Mouse (Mus musculus) kidney, embryonic 16.5 days (tissue): ENCODE data around the gene Gm8138. TPM values are rescaled to one million over a fixed set of nuclear protein-coding genes. Genes with fewer than 3 reads are reported as not detected.
"Not testable (repeated sequence)": the region's sequence is repeated elsewhere in the genome, so short reads cannot be mapped to it uniquely, and the experiment has no call there.

Experiments
- ATAC-seq: fragments of 200-750 bp; cut with Nextera tagmentation; 2 replicates; pipeline ENCODE4 v1.8.0; 2017; ENCODE audit warnings: moderate TSS enrichment; ENCODE audit not compliant: low FRiP score, low TSS enrichment
- H3K27ac ChIP-seq: fragments of 300-500 bp; sonication (generic); 2 replicates; pipeline ENCODE4 v1.5.1; 2014; ENCODE audit warnings: low read length
- H3K27me3 ChIP-seq: fragments of 300-500 bp; sonication (generic); 2 replicates; pipeline ENCODE4 v1.6.1; 2014; ENCODE audit warnings: low read length, control low read depth, mixed read lengths; ENCODE audit not compliant: insufficient read depth
- H3K36me3 ChIP-seq: fragments of 300-500 bp; sonication (generic); 2 replicates; pipeline ENCODE4 v1.6.1; 2014; ENCODE audit warnings: low read length, control low read depth, mixed read lengths; ENCODE audit not compliant: insufficient read depth
- H3K4me1 ChIP-seq: fragments of 300-500 bp; sonication (generic); 2 replicates; pipeline ENCODE4 v1.6.1; 2014; ENCODE audit warnings: low read length, control low read depth, mixed read lengths; ENCODE audit not compliant: insufficient read depth
- H3K4me2 ChIP-seq: fragments of 300-500 bp; sonication (generic); replicated peaks from 2 replicates; pipeline ENCODE4 v1.6.1; 2014; ENCODE audit warnings: low read depth, low read length
- H3K4me3 ChIP-seq: fragments of 300-500 bp; sonication (generic); 2 replicates; pipeline ENCODE4 v1.5.1; 2014; ENCODE audit warnings: mild to moderate bottlenecking, low read length
- H3K9ac ChIP-seq: fragments of 300-500 bp; sonication (generic); replicated peaks from 2 replicates; pipeline ENCODE4 v1.6.1; 2014; ENCODE audit warnings: low read length
- H3K9me3 ChIP-seq: fragments of 300-500 bp; sonication (generic); 2 replicates; pipeline ENCODE4 v1.6.1; 2016; ENCODE audit warnings: low read length, control low read depth
- WGBS: fragments of 180-500 bp; shearing (Covaris S2); extraction: QIAGEN DNeasy Blood & Tissue Kit; methylation state at CpG from one replicate; pipeline ENCODE4 v1.1.7; 2014; 5-methylcytosine and 5-hydroxymethylcytosine counted together
- polyA plus RNA-seq: library from polyadenylated mRNA; unstranded; fragments of >200 nt; fragmentation: Nextera tagmentation; extraction: Ambion mirVana; gene quantifications from 2 replicates; pipeline ENCODE4 v1.2.1, GENCODE M21; 2015

Gene Gm8138
- polyA plus RNA-seq = not detected in 2 replicates

DNA sequence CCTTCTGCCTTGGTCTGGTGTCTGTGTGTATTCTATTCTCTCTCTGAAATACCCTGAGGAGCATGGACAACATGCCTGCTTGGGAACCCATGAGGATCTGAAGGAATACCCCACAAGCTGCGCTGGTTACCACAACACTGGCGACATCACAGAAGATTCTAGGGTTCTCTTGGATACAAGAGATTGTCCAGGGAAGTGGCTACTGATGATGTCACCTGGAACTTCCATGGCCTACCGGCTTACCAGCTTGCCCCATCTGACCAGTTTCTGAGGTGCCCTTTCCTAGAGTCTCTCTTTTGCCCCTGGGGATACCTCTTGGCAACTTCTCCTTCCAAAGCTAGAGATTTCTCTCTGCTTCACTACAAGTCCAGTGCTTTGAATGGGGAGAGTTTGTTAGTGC is at the start of gene Gm8138:
TSS of gene Gm8138 (minus strand) at position 101 of the 400 bp plus-strand sequence.
- H3K9me3 ChIP-seq, H3K27me3 ChIP-seq, H3K4me2 ChIP-seq, H3K4me1 ChIP-seq, H3K9ac ChIP-seq, ATAC-seq, H3K36me3 ChIP-seq, H3K27ac ChIP-seq, H3K4me3 ChIP-seq: not testable (repeated sequence)
- no CpG with 5 or more reads among the region's 3 CpGs for WGBS

DNA sequence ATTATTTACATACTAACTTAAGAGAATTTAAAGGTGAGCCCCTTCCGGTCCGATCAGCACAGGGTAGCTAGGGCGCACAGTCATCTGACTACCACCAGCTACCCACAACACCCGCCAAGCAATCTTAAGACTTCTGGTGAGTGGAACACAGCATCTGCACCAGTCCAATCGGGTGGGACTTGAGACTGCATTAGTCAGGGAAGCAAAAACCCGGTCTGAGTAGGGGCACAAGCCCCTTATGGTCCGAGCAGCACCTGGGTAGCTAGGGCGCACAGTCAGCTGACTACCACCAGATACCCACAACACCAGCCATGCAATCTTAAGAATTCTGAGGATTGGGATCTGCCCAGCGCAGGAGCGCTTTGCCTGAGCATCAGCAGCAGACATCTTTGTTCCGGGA is 54.4 kb downstream of the Gm8138 start:
- H3K4me1 ChIP-seq, H3K36me3 ChIP-seq, ATAC-seq, H3K9me3 ChIP-seq, H3K4me3 ChIP-seq, H3K9ac ChIP-seq, H3K27me3 ChIP-seq, H3K27ac ChIP-seq, H3K4me2 ChIP-seq: not testable (repeated sequence)
- WGBS = 90% methylated on average over 11 of the region's 11 CpGs

Other genes with a start within 250 kb of the Gm8138 start
- gene Gm7233, start 236.5 kb downstream of the Gm8138 start, polyA plus RNA-seq = not detected in 2 replicates
- gene Gm8122, start 181.0 kb downstream of the Gm8138 start, polyA plus RNA-seq = not detected in 2 replicates
- not detected in 2 replicates for gene Gm8126, start 157.7 kb downstream of the Gm8138 start, polyA plus RNA-seq
- gene Gm9732, start 141.3 kb downstream of the Gm8138 start, polyA plus RNA-seq = not detected in 2 replicates
- not detected in 2 replicates for gene Gm8127, start 122.5 kb downstream of the Gm8138 start, polyA plus RNA-seq
- not detected in 2 replicates for gene 1700001F09Rik, start 68.5 kb downstream of the Gm8138 start, polyA plus RNA-seq
- not detected in 2 replicates for gene Gm5799, start 127.2 kb upstream of the Gm8138 start, polyA plus RNA-seq
- not detected in 2 replicates for gene Gm17654, start 162.8 kb upstream of the Gm8138 start, polyA plus RNA-seq
- not detected in 2 replicates for gene Gm10375, start 191.7 kb upstream of the Gm8138 start, polyA plus RNA-seq